Mouse (Mus musculus): ENCODE results near the gene Ctnna2.

DNA sequence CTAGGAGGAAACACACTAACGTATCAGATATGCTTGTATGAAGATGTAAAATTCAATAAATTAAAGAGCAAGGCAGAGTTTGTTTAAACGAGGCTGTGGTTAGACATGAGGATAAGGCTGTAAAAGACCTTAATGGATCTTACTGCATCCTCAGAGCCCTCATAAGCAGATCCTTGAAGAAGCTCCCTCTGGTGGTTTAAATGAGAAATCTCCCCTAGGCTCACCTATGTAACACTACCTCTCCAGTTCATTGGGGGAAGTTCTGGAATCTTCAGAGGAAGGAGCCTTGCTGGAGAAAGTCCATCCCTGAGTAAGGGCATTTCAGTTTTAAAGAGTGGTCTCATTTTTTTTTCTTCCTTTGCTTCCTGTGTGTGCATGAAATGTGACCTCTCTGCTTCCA lies 380.3 kb downstream of the Ctnna2 start:
- TF ChIP-seq GATA1 (IDR thresholded peaks at IDR 0.05; ENCODE audit: low read length) (no peak), TAL1 (IDR thresholded peaks at IDR 0.05; ENCODE audit: low read length) (no peak)

Measured in erythroblast, embryonic 14.5 days (primary cell).